Mouse (Mus musculus) midbrain, embryonic 12.5 days (tissue): ENCODE results near the gene Olfr1185-ps1. TPM values are rescaled to one million over a fixed set of nuclear protein-coding genes. Genes with fewer than 3 reads are reported as not detected.
"Not testable (repeated sequence)": the region's sequence is repeated elsewhere in the genome, so short reads cannot be mapped to it uniquely, and the experiment has no call there.

ENCODE experiments used
- ATAC-seq: fragments of 200-750 bp; cut with Nextera tagmentation; 2 replicates; pipeline ENCODE4 v1.8.0; 2017; ENCODE audit warnings: low read depth, moderate TSS enrichment, moderate library complexity; ENCODE audit not compliant: low FRiP score
- H3K27ac ChIP-seq: fragments of 300-500 bp; sonication (generic); replicated peaks from 2 replicates; pipeline ENCODE4 v1.5.1; 2016; ENCODE audit warnings: mild to moderate bottlenecking
- H3K27me3 ChIP-seq: fragments of 300-500 bp; sonication (generic); 2 replicates; pipeline ENCODE4 v1.6.1; 2016; ENCODE audit warnings: mild to moderate bottlenecking
- H3K36me3 ChIP-seq: fragments of 300-500 bp; sonication (generic); 2 replicates; pipeline ENCODE4 v1.6.1; 2016
- H3K4me1 ChIP-seq: fragments of 300-500 bp; sonication (generic); 2 replicates; pipeline ENCODE4 v1.6.1; 2016
- H3K4me2 ChIP-seq: fragments of 300-500 bp; sonication (generic); replicated peaks from 2 replicates; pipeline ENCODE4 v1.6.1; 2016; ENCODE audit warnings: mild to moderate bottlenecking, moderate library complexity
- H3K4me3 ChIP-seq: fragments of 300-500 bp; sonication (generic); 2 replicates; pipeline ENCODE4 v1.5.1; 2016; ENCODE audit warnings: mild to moderate bottlenecking
- H3K9ac ChIP-seq: fragments of 300-500 bp; sonication (generic); replicated peaks from 2 replicates; pipeline ENCODE4 v1.6.1; 2016; ENCODE audit warnings: mild to moderate bottlenecking, moderate library complexity
- H3K9me3 ChIP-seq: fragments of 300-500 bp; sonication (generic); 2 replicates; pipeline ENCODE4 v1.6.1; 2016; ENCODE audit warnings: mild to moderate bottlenecking
- WGBS: fragments of 180-500 bp; shearing (Covaris S2); methylation state at CpG from one replicate; pipeline ENCODE4 v1.1.7; 2016; 5-methylcytosine and 5-hydroxymethylcytosine counted together
- polyA plus RNA-seq: library from polyadenylated mRNA; unstranded; fragments of >200 nt; fragmentation: Nextera tagmentation; extraction: Ambion mirVana; gene quantifications from 2 replicates; pipeline ENCODE4 v1.2.1, GENCODE M21; 2016

Gene Olfr1185-ps1
- not detected in 2 replicates for polyA plus RNA-seq

DNA sequence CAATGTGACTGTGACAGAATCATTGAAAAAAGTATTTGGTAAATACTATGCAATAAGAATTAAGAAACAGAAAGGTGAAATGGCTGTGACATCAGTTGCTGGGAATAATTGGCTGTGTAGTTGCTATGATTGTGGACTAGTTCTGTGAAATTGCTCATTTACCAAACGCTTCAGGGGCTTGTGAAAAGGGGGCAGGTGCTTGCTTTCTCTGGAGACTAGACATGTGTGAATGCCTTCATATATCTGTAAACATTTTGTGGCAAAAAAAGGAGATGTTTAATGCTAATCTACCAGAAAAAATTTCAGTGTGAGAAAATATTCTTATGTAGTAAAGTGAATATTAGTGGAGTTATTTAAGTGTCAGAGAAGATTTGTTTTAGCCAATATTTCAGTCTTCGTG lies at the start of gene Olfr1185-ps1:
TSS of gene Olfr1185-ps1 (plus strand) at position 301 of the 400 bp plus-strand sequence.
- H3K4me1 ChIP-seq: no peaks in the 10 kb centered on the region
- ATAC-seq: no peak
- H3K4me2 ChIP-seq: no peak within 1 kb of the TSS
- no peak within 1 kb of the TSS for H3K4me3 ChIP-seq
- no peak within 1 kb of the TSS for H3K9ac ChIP-seq
- WGBS: 76% methylated on average over 2 of the region's 2 CpGs
- no peak within 1 kb of the TSS for H3K27ac ChIP-seq
- no peaks in the 10 kb centered on the region for H3K27me3 ChIP-seq
- no peaks in the 10 kb centered on the region for H3K36me3 ChIP-seq
- H3K9me3 ChIP-seq: no peaks in the 10 kb centered on the region

GRCm38 (mm10) chr2:88449031-88449430 lies 44.1 kb upstream of the Olfr1185-ps1 start, which contains the start of gene Gm13757:
TSS of gene Gm13757 (minus strand) at chr2:88449131.
- H3K9me3 ChIP-seq: no peaks in the 10 kb centered on the region
- H3K27ac ChIP-seq: no peak within 1 kb of the TSS
- H3K4me1 ChIP-seq: no peaks in the 10 kb centered on the region
- H3K4me3 ChIP-seq: no peak within 1 kb of the TSS
- no peak for ATAC-seq
- H3K27me3 ChIP-seq: no peaks in the 10 kb centered on the region
- no peak within 1 kb of the TSS for H3K4me2 ChIP-seq
- H3K9ac ChIP-seq: no peak within 1 kb of the TSS
- 100% methylated on average over 1 of the region's 1 CpGs for WGBS
- H3K36me3 ChIP-seq: no peaks in the 10 kb centered on the region

DNA sequence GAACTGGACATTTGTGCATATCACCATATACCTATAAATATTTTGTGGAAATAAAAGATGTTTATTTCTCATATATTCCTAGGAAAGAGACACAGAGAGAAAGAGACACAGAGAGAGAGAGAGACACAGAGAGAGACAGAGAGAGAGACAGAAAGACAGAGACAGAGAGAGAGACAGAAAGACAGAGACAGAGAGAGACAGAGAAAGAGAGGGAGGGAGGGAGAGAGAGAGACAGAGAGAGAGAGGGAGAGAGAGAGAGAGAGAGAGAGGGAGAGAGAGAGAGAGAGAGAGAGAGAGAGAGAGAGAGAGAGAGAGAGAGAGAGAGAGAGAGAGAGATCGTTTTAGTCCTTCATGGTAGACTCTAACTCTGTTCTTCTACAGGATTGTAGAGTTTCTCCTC lies 38.6 kb upstream of the Olfr1185-ps1 start, which contains the start of gene Olfr1183:
TSS of gene Olfr1183 (plus strand) at position 301 of the 400 bp plus-strand sequence.
- not testable (repeated sequence) for H3K27ac ChIP-seq, H3K4me2 ChIP-seq

GRCm38 (mm10) chr2:88483298-88483697 lies 9.8 kb upstream of the Olfr1185-ps1 start, which contains the start of gene Olfr1184:
TSS of gene Olfr1184 (plus strand) at chr2:88483598.
- H3K4me3 ChIP-seq: no peak within 1 kb of the TSS
- ATAC-seq: no peak
- H3K36me3 ChIP-seq: no peaks in the 10 kb centered on the region
- 88% methylated on average over 2 of the region's 2 CpGs for WGBS
- H3K4me1 ChIP-seq: no peaks in the 10 kb centered on the region
- H3K9ac ChIP-seq: no peak within 1 kb of the TSS
- H3K27me3 ChIP-seq: no peaks in the 10 kb centered on the region
- no peaks in the 10 kb centered on the region for H3K9me3 ChIP-seq
- H3K4me2 ChIP-seq: no peak within 1 kb of the TSS
- no peak within 1 kb of the TSS for H3K27ac ChIP-seq

More for the DNA sequence above, 38.6 kb upstream of the Olfr1185-ps1 start, which contains the start of gene Olfr1183:
- not testable (repeated sequence) for H3K4me1 ChIP-seq, H3K9ac ChIP-seq, H3K36me3 ChIP-seq, ATAC-seq, H3K27me3 ChIP-seq, H3K9me3 ChIP-seq, H3K4me3 ChIP-seq
- WGBS: 83% methylated on average over 1 of the region's 1 CpGs

- Histone ChIP-seq H3K27me3 (no peaks in the 10 kb centered on the region), H3K4me2 (no peak within 1 kb of the TSS), H3K9ac (no peak within 1 kb of the TSS), H3K9me3 (no peaks in the 10 kb centered on the region), H3K27ac (no peak within 1 kb of the TSS), H3K36me3 (no peaks in the 10 kb centered on the region), H3K4me3 (no peak within 1 kb of the TSS), H3K4me1 (no peaks in the 10 kb centered on the region)
- whole genome bisulfite sequencing: 80% methylated on average over 2 of the region's 2 CpGs
- ATAC-seq: no peak
Measured at GRCm38 (mm10) chr2:88518251-88518650, 25.1 kb downstream of the Olfr1185-ps1 start, which contains the start of gene Olfr1186. TSS of gene Olfr1186 (plus strand) at chr2:88518551.

DNA sequence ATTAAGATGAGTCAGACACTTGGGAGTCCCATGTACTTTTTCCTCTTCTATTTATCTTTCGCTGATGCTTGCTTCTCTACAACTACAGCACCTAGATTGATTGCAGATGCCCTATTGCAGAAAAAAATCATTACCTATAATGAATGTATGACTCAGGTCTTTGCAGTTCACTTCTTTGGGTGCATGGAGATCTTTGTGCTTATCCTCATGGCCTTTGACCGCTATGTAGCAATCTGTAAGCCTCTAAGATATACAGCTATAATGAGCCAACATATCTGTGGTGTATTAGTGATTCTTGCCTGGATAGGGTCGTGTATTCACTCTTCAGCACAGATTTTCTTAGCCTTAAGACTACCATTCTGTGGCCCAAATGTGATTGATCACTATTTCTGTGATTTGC lies 32.6 kb downstream of the Olfr1185-ps1 start:
- no peaks in the 10 kb centered on the region for H3K4me1 ChIP-seq
- H3K4me2 ChIP-seq: no peak overlapping the region
- H3K27me3 ChIP-seq: no peaks in the 10 kb centered on the region
- no peak overlapping the region for H3K9ac ChIP-seq
- no peak overlapping the region for H3K27ac ChIP-seq
- 79% methylated on average over 3 of the region's 3 CpGs for WGBS
- ATAC-seq: no peak
- H3K9me3 ChIP-seq: no peaks in the 10 kb centered on the region
- no peaks in the 10 kb centered on the region for H3K36me3 ChIP-seq
- H3K4me3 ChIP-seq: no peak overlapping the region

Other genes with a start within 250 kb of the Olfr1185-ps1 start
- not detected in 2 replicates for gene Olfr1173, start 213.4 kb upstream of the Olfr1185-ps1 start, polyA plus RNA-seq
- gene Olfr1174-ps, start 178.2 kb upstream of the Olfr1185-ps1 start, polyA plus RNA-seq: not detected in 2 replicates
- gene Olfr1175-ps, start 166.1 kb upstream of the Olfr1185-ps1 start, polyA plus RNA-seq: not detected in 2 replicates
- not detected in 2 replicates for gene Olfr1176, start 156.6 kb upstream of the Olfr1185-ps1 start, polyA plus RNA-seq
- gene Olfr1177-ps, start 146.8 kb upstream of the Olfr1185-ps1 start, polyA plus RNA-seq: not detected in 2 replicates
- not detected in 2 replicates for gene Olfr1178, start 106.3 kb upstream of the Olfr1185-ps1 start, polyA plus RNA-seq
- gene Olfr1179, start 86.9 kb upstream of the Olfr1185-ps1 start, polyA plus RNA-seq: not detected in 2 replicates
- gene Olfr1180, start 74.2 kb upstream of the Olfr1185-ps1 start, polyA plus RNA-seq: not detected in 2 replicates
- not detected in 2 replicates for gene Olfr1181, start 67.1 kb upstream of the Olfr1185-ps1 start, polyA plus RNA-seq
- not detected in 2 replicates for gene Gm13757, start 44.2 kb upstream of the Olfr1185-ps1 start, polyA plus RNA-seq
- gene Olfr1183, start 38.5 kb upstream of the Olfr1185-ps1 start, polyA plus RNA-seq: not detected in 2 replicates
- gene Olfr1184, start 9.7 kb upstream of the Olfr1185-ps1 start, polyA plus RNA-seq: not detected in 2 replicates
- not detected in 2 replicates for gene Olfr1186, start 25.2 kb downstream of the Olfr1185-ps1 start, polyA plus RNA-seq
- gene Olfr1188, start 63.6 kb downstream of the Olfr1185-ps1 start, polyA plus RNA-seq: not detected in 2 replicates
- gene Olfr1189, start 93.1 kb downstream of the Olfr1185-ps1 start, polyA plus RNA-seq: not detected in 2 replicates
- not detected in 2 replicates for gene Olfr1191-ps1, start 147.2 kb downstream of the Olfr1185-ps1 start, polyA plus RNA-seq
- not detected in 2 replicates for gene Olfr1192-ps1, start 155.2 kb downstream of the Olfr1185-ps1 start, polyA plus RNA-seq
- not detected in 2 replicates for gene Olfr1193, start 182.3 kb downstream of the Olfr1185-ps1 start, polyA plus RNA-seq
- gene Olfr1195, start 195.9 kb downstream of the Olfr1185-ps1 start, polyA plus RNA-seq: not detected in 2 replicates
- not detected in 2 replicates for gene Olfr1196, start 211.3 kb downstream of the Olfr1185-ps1 start, polyA plus RNA-seq
- not detected in 2 replicates for gene Olfr1197, start 239.0 kb downstream of the Olfr1185-ps1 start, polyA plus RNA-seq